Mouse (Mus musculus) kidney, embryonic 15.5 days (tissue): ENCODE data around the gene Dock9. TPM values are rescaled to one million over a fixed set of nuclear protein-coding genes. Genes with fewer than 3 reads are reported as not detected.

Experiments used
- ATAC-seq: fragments of 200-750 bp; cut with Nextera tagmentation; replicated peaks from 2 replicates; pipeline ENCODE4 v1.8.0; 2017; ENCODE audit warnings: moderate TSS enrichment; ENCODE audit not compliant: low FRiP score
- H3K27ac ChIP-seq: fragments of 300-500 bp; sonication (generic); 2 replicates; pipeline ENCODE4 v1.5.1; 2015; ENCODE audit warnings: mild to moderate bottlenecking, inconsistent platforms
- H3K27me3 ChIP-seq: fragments of 300-500 bp; sonication (generic); 2 replicates; pipeline ENCODE4 v1.6.1; 2015; ENCODE audit warnings: inconsistent platforms
- H3K36me3 ChIP-seq: fragments of 300-500 bp; sonication (generic); 2 replicates; pipeline ENCODE4 v1.6.1; 2015; ENCODE audit warnings: inconsistent platforms
- H3K4me1 ChIP-seq: fragments of 300-500 bp; sonication (generic); 2 replicates; pipeline ENCODE4 v1.6.1; 2015; ENCODE audit warnings: inconsistent platforms
- H3K4me2 ChIP-seq: fragments of 300-500 bp; sonication (generic); 2 replicates; pipeline ENCODE4 v1.6.1; 2015; ENCODE audit warnings: moderate library complexity, mild to moderate bottlenecking, inconsistent platforms
- H3K4me3 ChIP-seq: fragments of 300-500 bp; sonication (generic); replicated peaks from 2 replicates; pipeline ENCODE4 v1.5.1; 2015; ENCODE audit warnings: mild to moderate bottlenecking, inconsistent platforms
- H3K9ac ChIP-seq: fragments of 300-500 bp; sonication (generic); 2 replicates; pipeline ENCODE4 v1.6.1; 2015; ENCODE audit warnings: mild to moderate bottlenecking, inconsistent platforms
- H3K9me3 ChIP-seq: fragments of 300-500 bp; sonication (generic); replicated peaks from 2 replicates; pipeline ENCODE4 v1.6.1; 2016; ENCODE audit warnings: inconsistent platforms
- WGBS: fragments of 180-500 bp; shearing (Covaris S2); methylation state at CpG from one replicate; pipeline ENCODE4 v1.1.7; 2015; ENCODE audit warnings: mixed read lengths; 5-methylcytosine and 5-hydroxymethylcytosine counted together
- polyA plus RNA-seq: library from polyadenylated mRNA; unstranded; fragments of >200 nt; fragmentation: Nextera tagmentation; extraction: Ambion mirVana; gene quantifications from 2 replicates; pipeline ENCODE4 v1.2.1, GENCODE M21; 2015

The Dock9 gene
- polyA plus RNA-seq = 10.1 and 11.1 TPM in 2 replicates

- Histone ChIP-seq H3K27me3 (0 out of 2 replicates have a peak, but pooled peaks cover 5% of the 10 kb centered on the region), H3K4me3 (peak within 1 kb of the TSS; percentile 74), H3K27ac (peak within 1 kb of the TSS; percentile 90), H3K4me1 (peaks cover 22% of the 10 kb centered on the region), H3K36me3 (no peaks in the 10 kb centered on the region), H3K4me2 (peak within 1 kb of the TSS; percentile 81), H3K9ac (peak within 1 kb of the TSS; percentile 59), H3K9me3 (no peaks in the 10 kb centered on the region)
- ATAC-seq = peak; percentile 92
- WGBS = under 1% methylated on average over 105 of the region's 106 CpGs
Observed at GRCm38 (mm10) chr14:121797457-121798410, at the start of gene Dock9. Gene Dock9, minus strand, starts transcription at chr14:121797837.

DNA sequence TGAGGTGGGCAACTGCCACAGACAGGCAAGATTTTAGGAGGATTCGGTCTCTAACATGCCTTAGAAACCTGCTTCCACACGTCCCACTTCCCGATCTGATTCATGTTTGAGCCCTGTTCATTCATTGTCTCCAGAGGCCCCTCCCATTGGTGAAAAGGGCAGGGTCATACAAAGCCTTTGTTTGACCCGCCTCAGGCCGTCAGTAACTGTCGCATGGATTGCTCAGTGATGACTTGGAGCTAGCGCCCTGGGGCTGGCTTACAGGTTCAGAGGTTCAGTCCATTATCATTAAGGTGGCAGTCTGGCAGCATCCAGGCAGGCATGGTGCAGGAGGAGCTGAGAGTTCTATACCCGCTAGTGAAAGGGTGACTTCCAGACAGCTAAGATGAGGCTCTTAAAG lies 46.8 kb upstream of the Dock9 start:
- Histone ChIP-seq H3K4me3 (no peak overlapping the region), H3K27ac (no peak overlapping the region), H3K36me3 (no peaks in the 10 kb centered on the region), H3K4me1 (no peaks in the 10 kb centered on the region), H3K9ac (no peak overlapping the region), H3K27me3 (no peaks in the 10 kb centered on the region), H3K9me3 (no peaks in the 10 kb centered on the region), H3K4me2 (no peak overlapping the region)
- WGBS = 73% methylated on average over 8 of the region's 8 CpGs
- ATAC-seq = no peak

GRCm38 (mm10) chr14:121840217-121840616 lies 42.6 kb upstream of the Dock9 start:
- H3K27ac ChIP-seq = no peak overlapping the region
- H3K9me3 ChIP-seq = 0 out of 2 replicates have a peak, but pooled peaks cover 4% of the 10 kb centered on the region
- H3K4me2 ChIP-seq = no peak overlapping the region
- no peak overlapping the region for H3K9ac ChIP-seq
- H3K36me3 ChIP-seq = no peaks in the 10 kb centered on the region
- H3K4me1 ChIP-seq = no peaks in the 10 kb centered on the region
- no peak for ATAC-seq
- H3K4me3 ChIP-seq = no peak overlapping the region
- H3K27me3 ChIP-seq = no peaks in the 10 kb centered on the region
- WGBS = 89% methylated on average over 8 of the region's 8 CpGs

- 92% methylated on average over 4 of the region's 4 CpGs for WGBS
- 0 out of 2 replicates have a peak, but pooled peaks cover 5% of the 10 kb centered on the region for H3K9me3 ChIP-seq
- no peak overlapping the region for H3K9ac ChIP-seq
- H3K27ac ChIP-seq = no peak overlapping the region
- H3K4me2 ChIP-seq = no peak overlapping the region
- H3K4me3 ChIP-seq = no peak overlapping the region
- no peaks in the 10 kb centered on the region for H3K4me1 ChIP-seq
- no peak for ATAC-seq
- no peaks in the 10 kb centered on the region for H3K36me3 ChIP-seq
- no peaks in the 10 kb centered on the region for H3K27me3 ChIP-seq
Observed at GRCm38 (mm10) chr14:121838161-121838560, 40.5 kb upstream of the Dock9 start.

GRCm38 (mm10) chr14:121833001-121833520 lies 35.4 kb upstream of the Dock9 start:
- H3K9ac ChIP-seq = no peak overlapping the region
- H3K4me3 ChIP-seq = no peak overlapping the region
- ATAC-seq = no peak
- H3K27me3 ChIP-seq = no peaks in the 10 kb centered on the region
- H3K4me1 ChIP-seq = no peaks in the 10 kb centered on the region
- H3K9me3 ChIP-seq = 0 out of 2 replicates have a peak, but pooled peaks cover 2% of the 10 kb centered on the region
- no peak overlapping the region for H3K4me2 ChIP-seq
- H3K27ac ChIP-seq = no peak overlapping the region
- 76% methylated on average over 2 of the region's 2 CpGs for WGBS
- H3K36me3 ChIP-seq = no peaks in the 10 kb centered on the region

- H3K4me3 ChIP-seq = no peak overlapping the region
- no peak for ATAC-seq
- H3K9me3 ChIP-seq = 0 out of 2 replicates have a peak, but pooled peaks cover under 1% of the 10 kb centered on the region
- no peak overlapping the region for H3K27ac ChIP-seq
- no peaks in the 10 kb centered on the region for H3K27me3 ChIP-seq
- no peak overlapping the region for H3K4me2 ChIP-seq
- H3K4me1 ChIP-seq = peaks cover 3% of the 10 kb centered on the region
- no peak overlapping the region for H3K9ac ChIP-seq
- H3K36me3 ChIP-seq = no peaks in the 10 kb centered on the region
- WGBS = 77% methylated on average over 4 of the region's 4 CpGs
Observed at GRCm38 (mm10) chr14:121829816-121830442, 32.3 kb upstream of the Dock9 start.

DNA sequence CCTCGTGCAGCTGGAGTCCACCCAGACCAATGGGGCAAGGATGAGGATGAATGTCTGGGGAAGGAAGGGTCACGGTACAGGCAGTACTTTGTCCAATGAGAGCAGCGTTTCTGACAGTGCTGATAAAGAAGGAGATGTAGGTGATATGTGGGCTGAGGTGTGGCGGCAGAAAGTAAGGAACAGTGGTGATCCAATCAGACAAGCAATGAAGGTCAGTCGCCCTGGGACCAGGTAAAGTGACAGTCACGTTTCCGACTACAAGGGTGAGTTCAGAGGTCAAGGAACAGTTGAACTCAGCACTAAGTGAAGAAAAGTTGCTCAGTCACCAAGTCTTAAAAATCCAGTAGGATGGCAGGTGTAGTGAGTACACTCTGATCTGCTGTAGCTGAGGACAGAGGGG lies 29.5 kb upstream of the Dock9 start:
- H3K4me1 ChIP-seq = peaks cover 24% of the 10 kb centered on the region
- WGBS = 75% methylated on average over 7 of the region's 7 CpGs
- no peak overlapping the region for H3K9ac ChIP-seq
- no peaks in the 10 kb centered on the region for H3K27me3 ChIP-seq
- H3K27ac ChIP-seq = no peak overlapping the region
- no peak overlapping the region for H3K4me3 ChIP-seq
- no peaks in the 10 kb centered on the region for H3K36me3 ChIP-seq
- ATAC-seq = no peak
- H3K4me2 ChIP-seq = no peak overlapping the region
- H3K9me3 ChIP-seq = no peaks in the 10 kb centered on the region

DNA sequence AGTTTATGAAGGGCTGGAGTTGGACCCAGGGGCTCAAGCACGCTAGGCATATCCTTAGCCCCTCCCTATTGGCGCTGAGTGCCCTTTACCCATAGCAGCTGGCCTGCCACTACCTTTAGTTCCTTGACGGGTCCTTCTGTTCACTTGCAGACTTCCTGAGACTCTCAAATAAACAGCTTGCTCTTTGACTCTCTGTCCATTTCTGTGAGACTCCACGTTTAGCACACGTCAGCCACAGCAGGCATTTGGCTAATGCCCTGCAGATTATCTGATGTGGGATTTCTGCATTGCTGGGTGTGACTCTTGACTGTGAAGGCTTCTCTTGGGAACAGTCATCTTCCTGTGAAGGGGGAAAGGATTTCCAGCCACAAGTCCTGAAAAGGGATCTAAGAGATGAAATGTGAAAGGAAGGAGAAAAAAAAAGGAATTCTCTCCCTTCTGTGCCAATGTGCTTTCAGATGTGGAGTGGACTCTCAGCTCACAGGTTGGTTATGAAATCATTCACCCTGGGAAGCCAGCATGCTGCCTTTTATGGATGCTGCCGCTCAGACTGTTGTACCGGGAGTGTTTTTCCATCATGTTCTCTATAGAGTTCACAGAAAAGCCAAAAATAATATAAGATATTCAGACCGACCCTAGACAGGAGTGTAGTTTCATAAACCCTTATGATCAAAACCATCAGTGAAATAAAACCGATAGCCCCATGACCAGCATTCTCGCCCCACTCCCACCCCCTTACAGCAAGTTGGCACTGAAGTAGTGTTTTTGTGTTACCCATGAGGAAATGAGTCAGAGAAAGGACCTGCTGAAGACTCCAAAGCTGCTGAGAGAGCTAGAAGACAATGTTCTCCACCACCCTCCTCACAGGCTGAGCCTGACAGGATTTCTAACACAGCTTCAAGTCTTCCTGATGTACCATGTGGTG lies 28.1 kb upstream of the Dock9 start:
- Histone ChIP-seq H3K4me1 (peaks cover 24% of the 10 kb centered on the region), H3K9ac (no peak overlapping the region), H3K4me2 (no peak overlapping the region), H3K27me3 (no peaks in the 10 kb centered on the region), H3K9me3 (no peaks in the 10 kb centered on the region), H3K27ac (no peak overlapping the region), H3K36me3 (no peaks in the 10 kb centered on the region), H3K4me3 (no peak overlapping the region)
- 72% methylated on average over 10 of the region's 10 CpGs for WGBS
- no peak for ATAC-seq

DNA sequence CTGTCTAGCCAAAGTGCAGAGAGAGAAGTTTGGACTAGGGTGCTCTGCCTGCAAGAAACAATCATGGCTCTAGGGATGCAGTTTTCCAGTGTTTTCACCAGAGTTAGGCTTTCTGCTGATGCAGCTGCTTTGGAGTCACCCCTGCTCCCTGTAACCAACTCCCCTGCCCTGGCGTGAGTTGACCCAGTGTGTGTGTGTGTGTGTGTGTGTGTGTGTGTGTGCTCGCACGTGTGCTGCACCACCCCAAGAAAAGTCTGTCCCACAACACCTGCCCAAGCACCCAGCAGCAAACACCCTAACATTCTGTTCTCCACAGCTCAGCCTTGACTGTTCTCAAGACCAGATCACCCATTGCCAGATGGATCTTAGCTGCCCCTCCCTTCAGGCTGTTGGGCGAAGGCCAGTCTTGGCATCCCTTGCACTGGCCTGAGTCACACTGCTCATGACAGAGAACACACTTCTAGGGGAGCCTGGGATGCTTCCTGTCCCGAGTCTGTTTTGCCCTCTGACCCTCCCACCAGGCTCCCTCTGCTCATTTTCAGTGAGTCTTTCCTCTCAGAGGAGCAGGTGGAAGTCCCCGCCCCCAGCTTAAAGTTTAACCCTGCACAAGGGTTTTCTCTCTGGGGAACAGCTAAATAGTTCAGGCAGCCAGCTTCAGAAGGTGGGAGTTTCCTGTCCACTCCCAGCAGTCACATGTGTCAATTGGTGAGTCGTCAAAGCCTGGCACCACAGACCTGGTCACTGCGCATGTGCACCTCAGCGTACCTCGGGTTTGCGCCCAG lies 26.9 kb upstream of the Dock9 start:
- H3K4me1 ChIP-seq = peaks cover 24% of the 10 kb centered on the region
- H3K9ac ChIP-seq = no peak overlapping the region
- H3K36me3 ChIP-seq = no peaks in the 10 kb centered on the region
- H3K27me3 ChIP-seq = no peaks in the 10 kb centered on the region
- no peak overlapping the region for H3K4me2 ChIP-seq
- no peak overlapping the region for H3K4me3 ChIP-seq
- WGBS = 50% methylated on average over 11 of the region's 11 CpGs
- ATAC-seq = peak; percentile 87
- H3K27ac ChIP-seq = peak overlapping the region; percentile 66
- H3K9me3 ChIP-seq = no peaks in the 10 kb centered on the region

- Histone ChIP-seq H3K9ac (no peak overlapping the region), H3K4me2 (no peak overlapping the region), H3K27ac (no peak overlapping the region), H3K4me1 (peaks cover 24% of the 10 kb centered on the region), H3K9me3 (no peaks in the 10 kb centered on the region), H3K27me3 (no peaks in the 10 kb centered on the region), H3K36me3 (no peaks in the 10 kb centered on the region), H3K4me3 (no peak overlapping the region)
- ATAC-seq = no peak
- 82% methylated on average over 3 of the region's 3 CpGs for WGBS
Observed at GRCm38 (mm10) chr14:121822997-121823396, 25.4 kb upstream of the Dock9 start.

GRCm38 (mm10) chr14:121822506-121822905 lies 24.9 kb upstream of the Dock9 start:
- Histone ChIP-seq H3K36me3 (no peaks in the 10 kb centered on the region), H3K9me3 (no peaks in the 10 kb centered on the region), H3K4me3 (no peak overlapping the region), H3K4me1 (peaks cover 24% of the 10 kb centered on the region), H3K27ac (no peak overlapping the region), H3K9ac (no peak overlapping the region), H3K27me3 (no peaks in the 10 kb centered on the region), H3K4me2 (no peak overlapping the region)
- 78% methylated on average over 8 of the region's 8 CpGs for WGBS
- ATAC-seq = no peak
